Mouse (Mus musculus) kidney, embryonic 16.5 days (tissue): ENCODE results near the gene Rab6b. TPM values are rescaled to one million over a fixed set of nuclear protein-coding genes. Genes with fewer than 3 reads are reported as not detected.

Experiments
- ATAC-seq: fragments of 200-750 bp; cut with Nextera tagmentation; 2 replicates; pipeline ENCODE4 v1.8.0; 2017; ENCODE audit warnings: moderate TSS enrichment; ENCODE audit not compliant: low FRiP score, low TSS enrichment
- H3K27ac ChIP-seq: fragments of 300-500 bp; sonication (generic); 2 replicates; pipeline ENCODE4 v1.5.1; 2014; ENCODE audit warnings: low read length
- H3K27me3 ChIP-seq: fragments of 300-500 bp; sonication (generic); 2 replicates; pipeline ENCODE4 v1.6.1; 2014; ENCODE audit warnings: low read length, control low read depth, mixed read lengths; ENCODE audit not compliant: insufficient read depth
- H3K36me3 ChIP-seq: fragments of 300-500 bp; sonication (generic); 2 replicates; pipeline ENCODE4 v1.6.1; 2014; ENCODE audit warnings: low read length, control low read depth, mixed read lengths; ENCODE audit not compliant: insufficient read depth
- H3K4me1 ChIP-seq: fragments of 300-500 bp; sonication (generic); 2 replicates; pipeline ENCODE4 v1.6.1; 2014; ENCODE audit warnings: low read length, control low read depth, mixed read lengths; ENCODE audit not compliant: insufficient read depth
- H3K4me2 ChIP-seq: fragments of 300-500 bp; sonication (generic); replicated peaks from 2 replicates; pipeline ENCODE4 v1.6.1; 2014; ENCODE audit warnings: low read depth, low read length
- H3K4me3 ChIP-seq: fragments of 300-500 bp; sonication (generic); 2 replicates; pipeline ENCODE4 v1.5.1; 2014; ENCODE audit warnings: mild to moderate bottlenecking, low read length
- H3K9ac ChIP-seq: fragments of 300-500 bp; sonication (generic); replicated peaks from 2 replicates; pipeline ENCODE4 v1.6.1; 2014; ENCODE audit warnings: low read length
- H3K9me3 ChIP-seq: fragments of 300-500 bp; sonication (generic); 2 replicates; pipeline ENCODE4 v1.6.1; 2016; ENCODE audit warnings: low read length, control low read depth
- WGBS: fragments of 180-500 bp; shearing (Covaris S2); extraction: QIAGEN DNeasy Blood & Tissue Kit; methylation state at CpG from one replicate; pipeline ENCODE4 v1.1.7; 2014; 5-methylcytosine and 5-hydroxymethylcytosine counted together
- polyA plus RNA-seq: library from polyadenylated mRNA; unstranded; fragments of >200 nt; fragmentation: Nextera tagmentation; extraction: Ambion mirVana; gene quantifications from 2 replicates; pipeline ENCODE4 v1.2.1, GENCODE M21; 2015

Gene Rab6b
- polyA plus RNA-seq, 1 experiment from 2014 or later: 5.2 TPM

- Histone ChIP-seq H3K9ac (no peak overlapping the region), H3K27ac (no peak overlapping the region), H3K27me3 (no peaks in the 10 kb centered on the region), H3K4me1 (no peaks in the 10 kb centered on the region), H3K4me2 (peak overlapping the region; percentile 53), H3K9me3 (no peaks in the 10 kb centered on the region), H3K4me3 (peak overlapping the region; percentile 37), H3K36me3 (no peaks in the 10 kb centered on the region)
- 61% methylated on average over 28 of the region's 28 CpGs for WGBS
- no peak for ATAC-seq
These were observed 101.2 kb downstream of the Rab6b start for GRCm38 (mm10) chr9:103212654-103213420.

- Histone ChIP-seq H3K27ac (no peak overlapping the region), H3K4me1 (no peaks in the 10 kb centered on the region), H3K9ac (no peak overlapping the region), H3K4me3 (no peak overlapping the region), H3K27me3 (no peaks in the 10 kb centered on the region), H3K4me2 (no peak overlapping the region), H3K9me3 (no peaks in the 10 kb centered on the region), H3K36me3 (no peaks in the 10 kb centered on the region)
- WGBS: 75% methylated on average over 2 of the region's 2 CpGs
- no peak for ATAC-seq
These were observed 102.0 kb downstream of the Rab6b start for GRCm38 (mm10) chr9:103213631-103214030.

DNA sequence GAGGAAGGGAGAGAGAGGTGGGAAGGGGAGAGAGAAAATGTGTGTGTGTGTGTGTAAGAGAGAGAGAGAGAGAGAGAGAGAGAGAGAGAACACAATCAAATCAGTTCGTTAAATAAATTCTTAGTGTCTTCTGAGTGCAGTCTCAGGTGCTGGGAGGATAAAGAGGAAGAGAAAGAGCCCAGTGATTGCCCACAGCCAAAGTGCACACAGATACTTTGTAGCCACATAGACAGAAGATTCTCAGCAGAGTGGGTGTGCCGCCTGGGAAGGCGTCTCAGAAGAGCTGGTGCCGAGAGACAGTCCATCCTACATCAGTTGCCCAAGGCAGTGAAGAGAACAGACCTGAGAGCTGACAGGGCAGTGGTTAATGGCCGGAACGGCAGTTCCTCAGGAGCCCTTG lies 102.7 kb downstream of the Rab6b start:
- ATAC-seq: no peak

DNA sequence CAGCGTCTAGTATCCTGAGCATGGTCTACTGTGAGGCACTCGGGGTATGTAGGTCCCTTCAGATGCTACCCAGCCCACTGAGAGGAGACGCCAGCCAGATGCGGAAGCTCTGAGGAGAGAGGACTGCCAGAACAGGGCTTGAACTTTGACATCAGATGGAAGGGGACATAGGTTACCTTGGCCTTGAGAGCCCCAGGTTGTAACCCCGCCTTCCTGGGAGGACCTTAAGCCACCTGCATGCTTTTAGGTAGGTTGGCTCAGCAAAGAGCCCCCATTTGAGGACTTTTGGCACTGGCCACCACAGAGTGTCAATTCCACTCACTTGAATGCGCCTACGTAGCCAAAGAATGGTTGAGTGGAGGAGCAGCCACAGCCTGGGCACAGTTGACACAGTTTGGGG lies 113.1 kb downstream of the Rab6b start:
- Histone ChIP-seq H3K27ac (no peak overlapping the region), H3K36me3 (no peaks in the 10 kb centered on the region), H3K4me2 (no peak overlapping the region), H3K9ac (no peak overlapping the region), H3K4me3 (no peak overlapping the region), H3K9me3 (no peaks in the 10 kb centered on the region), H3K4me1 (no peaks in the 10 kb centered on the region), H3K27me3 (no peaks in the 10 kb centered on the region)
- 89% methylated on average over 7 of the region's 7 CpGs for WGBS
- ATAC-seq: no peak

More for the DNA sequence above, 102.7 kb downstream of the Rab6b start:
- no peaks in the 10 kb centered on the region for H3K36me3 ChIP-seq
- no peaks in the 10 kb centered on the region for H3K9me3 ChIP-seq
- no peak overlapping the region for H3K9ac ChIP-seq
- WGBS: 54% methylated on average over 6 of the region's 6 CpGs
- H3K4me3 ChIP-seq: no peak overlapping the region
- H3K27ac ChIP-seq: no peak overlapping the region
- no peak overlapping the region for H3K4me2 ChIP-seq
- no peaks in the 10 kb centered on the region for H3K4me1 ChIP-seq
- no peaks in the 10 kb centered on the region for H3K27me3 ChIP-seq

- Histone ChIP-seq H3K4me1 (0 out of 2 replicates have a peak, but pooled peaks cover 3% of the 10 kb centered on the region), H3K27me3 (no peaks in the 10 kb centered on the region), H3K4me3 (no peak overlapping the region), H3K4me2 (no peak overlapping the region), H3K9ac (no peak overlapping the region), H3K27ac (no peak overlapping the region), H3K9me3 (no peaks in the 10 kb centered on the region), H3K36me3 (no peaks in the 10 kb centered on the region)
- no peak for ATAC-seq
- WGBS: 72% methylated on average over 3 of the region's 3 CpGs
These were observed 113.9 kb downstream of the Rab6b start for GRCm38 (mm10) chr9:103225464-103225863.

DNA sequence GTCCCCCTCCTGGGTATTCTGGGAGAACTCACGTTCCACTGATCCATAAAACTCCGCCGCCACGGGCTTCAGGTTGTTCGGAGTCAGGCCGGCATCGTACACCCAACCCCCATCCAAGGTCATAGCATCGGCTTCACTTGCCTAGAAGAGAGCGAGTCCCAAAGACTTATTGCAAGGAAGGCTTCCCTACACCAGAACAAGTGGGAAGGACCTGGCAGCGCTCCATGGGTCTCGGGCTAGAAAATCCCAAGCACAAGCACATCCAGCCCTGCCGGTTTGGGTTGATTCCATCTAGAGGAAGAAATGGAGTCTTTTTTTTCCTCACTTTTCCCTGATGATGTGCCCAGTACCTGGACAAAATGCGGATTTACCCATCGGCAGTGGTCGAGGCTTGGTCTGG lies 115.2 kb downstream of the Rab6b start:
- Histone ChIP-seq H3K27ac (no peak overlapping the region), H3K4me3 (no peak overlapping the region), H3K4me1 (0 out of 2 replicates have a peak, but pooled peaks cover 5% of the 10 kb centered on the region), H3K9ac (no peak overlapping the region), H3K4me2 (no peak overlapping the region), H3K27me3 (no peaks in the 10 kb centered on the region), H3K9me3 (no peaks in the 10 kb centered on the region), H3K36me3 (no peaks in the 10 kb centered on the region)
- 87% methylated on average over 15 of the region's 15 CpGs for WGBS
- ATAC-seq: no peak

- no peak for ATAC-seq
- Histone ChIP-seq H3K9ac (no peak overlapping the region), H3K4me1 (0 out of 2 replicates have a peak, but pooled peaks cover 5% of the 10 kb centered on the region), H3K9me3 (no peaks in the 10 kb centered on the region), H3K27me3 (no peaks in the 10 kb centered on the region), H3K36me3 (no peaks in the 10 kb centered on the region), H3K4me3 (no peak overlapping the region), H3K27ac (no peak overlapping the region), H3K4me2 (no peak overlapping the region)
- WGBS: 90% methylated on average over 16 of the region's 16 CpGs
These were observed 116.2 kb downstream of the Rab6b start for GRCm38 (mm10) chr9:103227760-103228159.

DNA sequence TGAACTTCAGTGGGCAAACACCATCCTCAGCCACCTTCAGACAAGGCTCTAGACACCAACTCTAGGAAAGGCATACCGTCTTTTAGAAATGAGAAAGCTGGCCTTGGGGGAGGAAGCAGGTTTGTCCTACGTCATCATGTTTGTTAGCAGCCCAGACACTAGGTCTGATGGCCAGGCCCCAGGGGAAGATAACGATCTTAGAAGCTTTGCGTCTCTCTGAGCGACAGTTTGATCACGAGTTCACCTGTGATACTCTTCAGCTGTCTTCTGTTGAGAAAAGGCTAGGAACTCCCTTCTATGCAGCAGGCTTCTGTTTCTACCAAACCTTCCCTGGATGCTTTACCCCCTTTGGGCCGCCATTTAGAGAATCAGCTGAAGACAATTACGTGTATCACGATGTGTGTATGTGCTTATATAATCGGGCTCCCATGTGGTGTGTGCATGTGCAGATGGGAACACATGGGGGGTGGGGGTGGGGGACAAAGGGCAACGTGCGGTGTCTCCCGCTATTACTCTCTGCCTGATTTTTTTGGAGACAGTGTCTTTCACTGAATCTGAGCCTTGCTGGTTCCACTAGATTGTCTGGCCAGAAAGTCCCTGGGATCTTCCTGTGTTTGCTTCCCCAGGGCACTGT lies 116.9 kb downstream of the Rab6b start:
- Histone ChIP-seq H3K4me3 (no peak overlapping the region), H3K27ac (no peak overlapping the region), H3K36me3 (no peaks in the 10 kb centered on the region), H3K27me3 (no peaks in the 10 kb centered on the region), H3K9ac (no peak overlapping the region), H3K9me3 (no peaks in the 10 kb centered on the region), H3K4me1 (0 out of 2 replicates have a peak, but pooled peaks cover 5% of the 10 kb centered on the region), H3K4me2 (no peak overlapping the region)
- 71% methylated on average over 13 of the region's 13 CpGs for WGBS
- ATAC-seq: no peak

DNA sequence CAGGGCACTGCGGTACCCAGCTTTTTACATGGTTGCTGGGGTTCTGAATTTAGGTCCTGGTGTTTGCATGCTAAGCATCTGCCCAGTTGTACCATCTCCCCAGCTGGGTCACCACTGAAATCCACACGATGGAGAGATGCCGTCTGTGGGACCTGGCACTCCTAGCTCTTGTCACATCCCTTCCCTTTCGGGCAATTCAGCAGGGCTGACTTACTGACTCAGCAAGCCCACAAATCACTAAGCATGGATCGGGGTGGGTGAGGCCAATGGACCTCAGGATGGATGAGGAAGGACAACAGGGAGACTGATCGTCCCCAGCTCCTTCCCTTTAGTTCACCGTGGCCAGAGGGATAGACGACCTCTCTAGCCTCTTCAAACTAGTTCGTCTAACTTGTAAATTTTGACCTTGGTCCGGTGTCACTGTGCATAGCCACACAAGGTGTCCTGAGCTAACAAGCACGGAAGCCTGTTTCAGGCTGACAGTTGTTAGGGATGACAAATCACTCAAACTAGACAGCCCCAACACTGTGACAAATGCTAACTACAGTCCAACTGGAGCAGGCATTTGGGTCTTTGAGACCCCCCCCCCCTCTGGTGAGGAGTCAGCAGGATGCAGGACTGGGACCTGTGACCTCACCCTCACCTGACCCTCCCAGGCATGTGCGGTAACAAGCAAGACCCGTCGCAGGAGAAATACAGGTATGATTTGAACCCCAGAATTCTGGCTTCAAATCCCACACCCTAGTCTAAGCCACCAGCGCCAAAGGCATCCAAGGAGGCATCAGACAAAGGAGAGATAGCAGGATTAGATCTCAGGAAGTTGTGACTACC lies 117.7 kb downstream of the Rab6b start:
- no peak overlapping the region for H3K4me2 ChIP-seq
- WGBS: 78% methylated on average over 15 of the region's 15 CpGs
- 0 out of 2 replicates have a peak, but pooled peaks cover 5% of the 10 kb centered on the region for H3K4me1 ChIP-seq
- no peak overlapping the region for H3K4me3 ChIP-seq
- H3K27ac ChIP-seq: no peak overlapping the region
- no peaks in the 10 kb centered on the region for H3K27me3 ChIP-seq
- H3K9ac ChIP-seq: no peak overlapping the region
- no peak for ATAC-seq
- H3K36me3 ChIP-seq: no peaks in the 10 kb centered on the region
- H3K9me3 ChIP-seq: no peaks in the 10 kb centered on the region
